Mouse (Mus musculus): ENCODE measurements at regions not wholly inside any gene's neighbourhood (a gene's known extent, or its start where the extent isn't known, plus 50 kb on each side); places are given as distances from the start of the nearest gene placed in this dataset.

DNA sequence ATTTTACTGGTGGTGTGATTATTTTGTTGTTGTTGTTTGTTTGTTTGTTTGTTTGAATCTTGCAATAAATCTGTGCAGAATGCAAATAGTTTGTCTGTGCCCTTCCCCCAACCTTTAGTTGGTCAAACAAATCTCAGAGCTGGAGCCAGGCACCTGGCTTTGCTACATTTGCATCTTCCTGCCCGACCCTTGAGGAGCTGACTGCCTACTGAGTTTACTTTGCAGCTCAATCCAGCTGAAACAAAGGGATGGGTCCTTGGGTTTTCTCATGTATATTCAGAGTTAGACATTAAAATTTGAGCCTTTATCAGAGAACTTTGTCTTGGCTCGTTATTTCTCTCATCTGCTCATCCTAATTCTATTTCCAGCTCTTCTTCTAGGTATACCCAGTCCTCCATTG lies 79.4 kb upstream of the BC030870 start:
- no peak for DNase-seq (ENCODE audit: low read depth)

DNA sequence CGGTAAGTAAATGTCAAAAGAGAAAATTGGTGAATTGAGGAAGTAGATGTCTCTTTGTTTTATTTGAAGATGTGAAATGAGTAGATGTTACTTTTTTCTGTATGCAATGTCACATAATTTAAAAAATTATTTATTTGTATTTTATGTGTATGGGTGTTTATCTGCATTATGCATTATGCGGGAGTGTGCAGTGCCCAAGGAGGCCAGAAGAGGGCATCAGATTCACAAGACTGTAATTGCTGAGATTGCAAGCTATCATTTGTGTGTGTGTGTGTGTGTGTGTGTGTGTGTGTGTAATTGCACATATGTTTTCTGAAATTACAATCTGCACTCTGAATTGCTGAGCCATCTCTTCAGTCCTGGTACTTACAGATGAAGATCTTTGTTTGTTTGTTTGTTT lies 76.8 kb upstream of the BC030870 start:
- DNase-seq (ENCODE audit: low read depth): peak; percentile 4

- no peak for DNase-seq (ENCODE audit: low read depth)
These were observed 65.3 kb upstream of the BC030870 start for GRCm38 (mm10) chr8:65194656-65195055.

- no peak for DNase-seq (ENCODE audit: low read depth)
These were observed 64.9 kb upstream of the BC030870 start for GRCm38 (mm10) chr8:65194231-65194630.

DNA sequence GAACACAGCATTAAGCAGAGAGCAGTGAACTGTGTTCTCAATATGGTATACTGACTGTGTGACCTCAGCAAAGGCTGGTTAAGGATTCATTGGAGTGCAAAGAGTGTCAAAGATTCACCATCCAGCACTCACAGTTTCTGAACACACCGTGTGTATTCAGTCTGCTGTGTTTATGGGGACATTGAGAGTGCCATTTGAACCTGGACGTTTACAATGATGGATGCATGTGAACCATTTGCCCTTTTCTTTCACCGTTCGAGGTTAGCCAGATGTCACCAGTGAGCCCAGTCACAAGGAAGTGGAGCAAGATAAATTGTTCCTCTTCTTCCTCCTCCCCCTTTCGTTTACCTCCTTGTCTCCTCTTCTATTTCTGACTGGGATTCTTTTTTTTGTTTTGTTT lies 53.0 kb upstream of the BC030870 start:
- DNase-seq (ENCODE audit: low read depth): no peak

DNA sequence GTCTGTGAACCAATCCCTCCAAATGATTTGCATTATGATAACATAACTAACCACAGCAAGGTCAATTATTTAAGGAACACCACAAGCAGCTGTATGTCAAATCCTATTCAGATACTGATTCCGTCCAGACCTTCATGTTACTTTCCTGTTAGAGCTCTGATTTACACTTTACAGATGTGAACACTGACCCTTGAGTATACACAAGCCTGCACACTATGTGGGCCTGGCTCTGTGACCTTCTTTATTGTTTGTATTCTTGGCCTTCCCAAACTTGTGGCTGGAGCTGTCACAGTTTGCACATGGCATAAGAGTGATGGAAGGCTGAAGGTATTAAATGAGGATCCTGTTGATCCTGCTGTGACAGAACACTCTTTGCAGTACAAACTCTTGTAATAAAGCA lies 51.1 kb upstream of the BC030870 start:
- no peak for DNase-seq (ENCODE audit: low read depth)
